Mouse (Mus musculus) retina, embryonic 14.5 days (tissue): ENCODE results near the gene Ncbp3.

Experiments
- DNase-seq: peaks from one replicate; pipeline ENCODE4 v3.0.0-alpha.2; 2015; ENCODE audit warnings: low spot score

Ncbp3 gene

DNA sequence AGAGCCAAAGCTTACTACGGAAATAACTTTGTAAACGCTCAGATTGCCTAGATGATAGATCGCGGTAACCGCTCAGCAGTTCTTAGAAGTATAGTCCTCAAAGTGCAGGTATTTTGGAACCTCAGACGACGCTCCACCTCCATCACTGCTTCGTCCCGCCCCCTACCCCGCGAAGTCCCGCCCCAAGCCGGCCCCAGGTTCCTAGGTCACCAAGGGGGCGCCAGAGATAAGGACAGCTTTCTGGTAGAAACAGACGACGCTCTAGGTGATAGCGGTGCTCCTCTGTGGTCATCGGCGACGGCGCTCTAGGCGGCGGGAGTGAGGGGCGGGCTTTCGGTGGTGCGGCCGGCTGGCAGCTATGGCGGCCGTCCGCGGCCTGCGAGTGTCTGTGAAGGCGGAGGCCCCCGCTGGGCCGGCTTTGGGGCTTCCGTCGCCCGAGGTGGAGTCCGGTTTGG is at the start of gene Ncbp3:
TSS of gene Ncbp3 (plus strand) at position 242 of the 455 bp plus-strand sequence.
- DNase-seq, result peak; percentile 99

DNA sequence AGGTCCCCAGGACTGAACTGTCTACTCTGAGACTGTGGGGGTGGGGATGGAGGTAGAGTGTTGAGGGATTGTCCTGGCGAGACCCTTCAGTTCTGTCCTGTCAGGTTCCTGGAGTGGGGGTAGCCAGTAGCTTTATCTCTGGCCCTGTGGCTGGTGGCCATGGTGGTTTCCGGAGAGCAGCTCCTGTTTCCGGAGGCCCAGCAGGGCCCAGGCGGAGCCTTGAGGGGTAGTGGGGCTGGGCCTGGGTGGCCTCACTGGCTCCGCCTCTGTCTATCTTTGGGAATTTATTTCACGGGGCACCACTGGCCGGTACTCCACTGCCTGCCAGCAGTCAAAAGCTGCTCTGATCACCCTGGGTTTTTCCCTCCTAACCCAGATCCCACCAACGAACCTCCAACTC is 48.8 kb upstream of the Ncbp3 start, which contains the start of gene P2rx1:
TSS of gene P2rx1 (plus strand) at position 333 of the 400 bp plus-strand sequence.
- DNase-seq, result no peak

DNA sequence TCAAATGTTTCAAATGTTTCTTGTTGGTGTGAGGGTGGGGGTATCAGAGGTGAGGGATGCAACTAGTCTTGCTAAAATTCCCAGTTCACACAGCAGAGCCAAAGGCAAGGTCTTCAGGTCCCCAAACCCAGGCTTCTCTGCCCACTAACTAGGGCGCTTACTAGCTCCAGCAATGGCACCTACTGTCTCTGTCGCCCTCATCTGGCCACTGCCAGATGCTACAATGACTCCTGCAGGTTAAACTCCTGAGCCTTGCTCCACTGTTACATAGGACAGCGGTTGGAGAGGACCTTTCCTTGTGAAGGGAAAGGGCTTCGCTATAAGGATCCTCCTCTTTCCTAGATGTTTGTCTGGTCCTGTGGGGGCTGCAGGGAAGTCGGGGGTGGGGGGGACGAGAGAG is 46.6 kb upstream of the Ncbp3 start:
- peak; percentile 83 for DNase-seq

DNA sequence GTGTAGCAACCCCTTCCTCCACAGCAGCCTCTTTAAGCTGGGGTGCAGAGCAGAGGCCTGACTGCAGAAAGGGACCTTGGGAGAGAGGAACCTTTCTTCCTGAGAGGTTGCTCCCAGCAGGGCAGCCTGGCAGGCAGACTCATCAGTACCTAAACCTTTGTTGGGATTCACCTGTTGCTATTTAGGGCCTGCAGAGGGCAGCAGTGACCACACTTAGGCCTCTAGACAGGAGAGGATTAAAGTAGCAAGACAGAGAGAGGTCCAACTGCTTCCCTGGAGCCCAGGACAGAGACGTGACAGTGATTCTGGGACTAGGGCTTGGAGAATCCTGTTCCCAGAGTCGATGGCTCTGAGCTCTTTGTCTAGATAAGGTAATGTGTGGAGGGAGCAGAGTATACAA is 41.2 kb upstream of the Ncbp3 start:
- peak; percentile 87 for DNase-seq

DNA sequence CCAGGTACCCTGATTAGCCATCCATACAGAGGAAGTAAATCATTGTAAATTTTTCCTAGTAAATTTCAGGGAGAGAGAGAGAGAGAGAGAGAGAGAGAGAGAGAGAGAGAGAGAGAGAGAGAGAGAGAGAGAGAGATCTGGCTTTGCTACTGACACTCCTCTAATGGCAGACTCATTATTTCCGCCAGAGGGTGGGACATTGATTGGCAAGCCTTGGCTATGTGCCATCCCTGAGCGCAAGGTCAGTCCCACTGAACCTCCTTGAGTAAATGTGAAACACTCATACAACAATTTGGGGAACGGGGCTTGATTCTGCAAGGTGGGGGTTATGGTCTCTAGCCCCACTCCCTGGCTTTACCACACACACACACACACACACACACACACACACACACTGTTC is 40.5 kb upstream of the Ncbp3 start:
- no peak for DNase-seq

DNA sequence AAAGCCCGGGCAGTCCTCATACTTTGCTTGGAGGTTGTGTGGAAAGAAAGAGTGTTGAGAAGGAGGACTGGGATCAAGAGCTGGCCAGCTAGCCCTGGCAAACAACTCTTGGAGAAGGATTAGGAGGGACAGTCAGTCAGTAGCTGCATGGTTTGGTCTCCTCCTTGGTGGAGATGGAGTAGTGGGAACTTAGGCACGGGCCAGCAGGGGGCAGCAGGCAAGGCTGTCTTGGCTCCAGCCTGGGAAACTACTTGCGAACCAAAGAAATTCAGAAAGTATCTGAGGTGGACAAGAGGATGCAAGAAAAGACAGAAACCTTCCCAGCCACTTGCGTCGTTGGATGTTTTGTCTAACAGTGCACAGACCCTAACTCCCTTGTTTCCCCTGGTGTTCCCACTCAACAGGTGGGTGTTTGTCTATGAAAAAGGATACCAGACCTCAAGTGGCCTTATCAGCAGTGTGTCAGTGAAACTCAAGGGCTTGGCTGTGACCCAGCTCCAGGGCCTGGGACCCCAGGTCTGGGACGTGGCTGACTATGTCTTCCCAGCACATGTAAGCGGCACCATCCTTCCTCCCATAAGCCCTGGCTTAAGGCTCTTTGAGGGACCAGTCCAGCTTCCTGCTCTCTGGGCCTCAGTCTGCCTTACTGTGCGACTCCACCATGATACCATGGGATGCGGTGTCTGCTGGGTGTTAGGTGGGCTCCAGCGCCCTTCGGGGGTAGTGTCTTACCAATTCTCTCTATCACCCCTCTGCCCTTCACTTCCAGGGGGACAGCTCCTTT is 39.7 kb upstream of the Ncbp3 start:
- DNase-seq, result peak; percentile 70

DNA sequence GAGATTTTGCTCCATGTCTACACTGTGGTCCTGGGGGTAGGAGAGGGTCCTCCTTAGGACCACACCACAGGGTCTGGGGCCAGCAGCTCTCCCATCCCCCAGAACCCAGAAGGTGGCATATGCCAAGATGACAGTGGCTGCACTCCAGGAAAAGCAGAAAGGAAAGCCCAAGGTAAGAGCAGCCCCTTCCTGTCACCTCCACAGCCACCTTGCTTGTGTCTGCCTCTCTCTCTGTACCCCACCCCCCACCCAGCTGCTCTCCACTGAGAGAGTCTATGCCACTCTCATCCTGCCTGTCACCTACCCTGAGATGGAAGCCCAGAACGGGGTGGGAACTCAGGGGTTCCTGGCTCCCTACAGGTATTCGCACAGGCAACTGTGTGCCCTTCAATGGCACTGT is 38.8 kb upstream of the Ncbp3 start:
- no peak for DNase-seq

DNA sequence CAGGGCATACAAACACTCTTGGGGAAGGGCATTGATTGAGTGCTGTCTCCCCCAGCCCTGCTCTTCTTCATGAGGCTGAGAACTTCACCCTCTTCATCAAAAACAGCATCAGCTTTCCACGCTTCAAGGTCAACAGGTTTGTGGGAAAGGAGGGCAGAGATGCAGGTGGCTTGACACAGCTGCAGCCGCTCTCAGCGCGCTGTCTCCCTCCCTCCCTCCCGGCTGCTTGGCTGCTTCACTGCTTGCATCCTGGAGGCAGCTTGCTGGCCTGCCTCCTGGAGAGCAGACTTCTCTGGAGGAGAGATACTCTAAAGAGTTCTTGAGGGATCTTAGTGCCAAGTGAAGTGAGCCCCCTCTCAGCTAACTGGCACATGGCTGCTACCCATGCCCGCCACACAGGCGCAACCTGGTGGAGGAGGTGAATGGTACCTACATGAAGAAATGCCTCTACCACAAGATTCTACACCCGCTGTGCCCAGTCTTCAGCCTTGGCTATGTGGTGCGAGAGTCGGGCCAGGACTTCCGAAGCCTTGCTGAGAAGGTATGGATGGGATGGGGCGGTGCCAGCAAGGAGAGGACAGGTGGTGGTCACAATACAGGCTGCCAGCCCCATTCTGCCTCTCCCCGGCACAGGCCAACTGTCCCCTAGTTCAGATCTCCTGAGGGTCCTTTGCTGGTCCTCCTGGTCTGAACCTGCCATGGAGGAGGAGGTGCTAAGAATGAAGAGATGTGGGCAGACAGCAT is 37.9 kb upstream of the Ncbp3 start:
- peak; percentile 32 for DNase-seq

DNA sequence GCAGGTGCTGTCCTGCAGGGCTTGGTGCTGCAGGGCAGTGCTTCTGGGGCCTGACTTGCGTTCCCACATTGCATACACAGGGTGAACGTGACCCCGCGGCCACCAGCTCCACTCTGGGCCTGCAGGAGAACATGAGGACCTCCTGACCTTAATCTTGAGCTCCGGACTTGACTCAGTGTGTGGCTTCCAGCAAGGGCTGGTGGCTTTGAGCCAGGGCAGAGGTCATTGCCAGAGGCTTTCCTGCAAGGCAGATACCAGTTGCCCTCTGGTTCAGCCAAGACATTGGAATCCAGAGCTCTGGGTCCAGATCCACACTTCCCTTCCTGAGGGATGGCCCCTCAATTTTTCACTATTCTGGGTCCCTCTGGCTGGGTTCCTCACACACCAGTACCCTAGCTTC is 33.6 kb upstream of the Ncbp3 start:
- no peak for DNase-seq

DNA sequence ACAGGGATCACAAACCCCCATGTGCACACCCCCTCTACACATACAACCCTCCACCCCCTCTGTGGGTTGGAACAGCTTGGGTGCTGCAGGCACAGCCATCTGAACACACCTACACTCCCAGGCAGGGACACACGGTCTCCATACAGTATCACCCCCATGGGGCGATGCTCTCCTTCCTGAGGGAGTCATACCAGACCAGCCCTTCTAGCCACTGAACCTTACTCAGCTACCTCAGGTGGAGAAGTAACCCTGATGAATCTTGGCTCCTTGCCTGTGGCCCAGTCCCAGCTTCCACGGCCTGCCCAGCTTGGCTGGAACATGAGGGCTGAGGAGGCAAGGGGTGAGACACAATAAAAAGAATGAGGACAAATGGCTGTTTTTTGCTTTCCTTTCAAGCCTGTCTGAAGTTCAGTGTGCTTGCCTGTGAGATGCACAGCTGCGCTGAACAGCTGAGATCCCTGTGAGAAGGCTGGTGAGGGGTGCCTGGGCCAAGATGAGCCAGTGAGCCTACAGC is 32.7 kb upstream of the Ncbp3 start:
- no peak for DNase-seq

DNA sequence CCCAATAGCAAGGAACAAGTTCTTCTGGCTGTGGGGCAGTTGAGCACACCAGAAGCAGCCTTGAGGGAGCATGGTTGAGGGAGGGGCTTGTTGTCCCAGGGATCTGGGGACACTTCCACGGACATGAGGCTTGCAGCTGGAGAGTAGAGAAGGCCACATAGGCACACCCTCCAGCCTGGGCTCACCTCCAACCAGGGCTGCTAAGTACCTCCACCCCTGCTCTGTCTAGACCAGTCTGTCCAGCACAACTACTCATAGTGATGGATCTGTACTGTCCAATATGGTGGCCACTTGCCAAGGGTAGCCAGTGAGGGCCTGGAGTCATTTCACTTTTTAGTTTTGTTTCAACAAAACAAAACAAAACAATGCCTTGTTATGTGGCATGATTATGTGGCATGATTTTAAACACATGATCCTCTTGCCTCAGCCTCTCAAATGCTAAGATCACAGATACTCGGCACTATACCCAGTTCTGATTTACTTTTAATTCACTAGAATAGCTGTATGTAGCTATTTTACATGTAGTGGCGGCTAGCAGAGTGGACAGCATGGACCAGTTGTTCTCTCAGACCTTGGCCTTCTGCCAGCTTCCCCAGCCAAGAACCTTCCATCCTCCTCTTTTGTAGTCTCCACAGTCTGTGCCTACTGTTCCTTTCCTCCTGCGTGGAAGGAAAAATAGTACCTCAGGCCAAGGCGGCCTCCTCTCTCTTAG is 32.0 kb upstream of the Ncbp3 start:
- no peak for DNase-seq

DNA sequence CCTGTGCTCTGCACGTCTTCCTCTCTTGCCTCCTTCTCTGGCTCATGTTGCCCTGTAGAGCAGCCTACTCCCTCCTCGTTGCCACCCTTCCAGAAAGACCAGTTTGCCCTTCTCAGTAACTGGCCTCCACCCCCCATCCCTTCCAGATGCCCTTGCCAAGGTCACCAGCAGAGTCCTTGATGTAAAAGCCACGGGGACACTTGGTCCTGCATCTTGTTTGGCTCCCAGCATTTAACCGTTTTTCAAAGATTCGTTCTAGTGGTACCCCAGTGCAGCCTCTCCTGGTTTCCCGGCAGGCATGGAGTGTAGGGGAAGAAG is 31.5 kb upstream of the Ncbp3 start:
- DNase-seq, result no peak

DNA sequence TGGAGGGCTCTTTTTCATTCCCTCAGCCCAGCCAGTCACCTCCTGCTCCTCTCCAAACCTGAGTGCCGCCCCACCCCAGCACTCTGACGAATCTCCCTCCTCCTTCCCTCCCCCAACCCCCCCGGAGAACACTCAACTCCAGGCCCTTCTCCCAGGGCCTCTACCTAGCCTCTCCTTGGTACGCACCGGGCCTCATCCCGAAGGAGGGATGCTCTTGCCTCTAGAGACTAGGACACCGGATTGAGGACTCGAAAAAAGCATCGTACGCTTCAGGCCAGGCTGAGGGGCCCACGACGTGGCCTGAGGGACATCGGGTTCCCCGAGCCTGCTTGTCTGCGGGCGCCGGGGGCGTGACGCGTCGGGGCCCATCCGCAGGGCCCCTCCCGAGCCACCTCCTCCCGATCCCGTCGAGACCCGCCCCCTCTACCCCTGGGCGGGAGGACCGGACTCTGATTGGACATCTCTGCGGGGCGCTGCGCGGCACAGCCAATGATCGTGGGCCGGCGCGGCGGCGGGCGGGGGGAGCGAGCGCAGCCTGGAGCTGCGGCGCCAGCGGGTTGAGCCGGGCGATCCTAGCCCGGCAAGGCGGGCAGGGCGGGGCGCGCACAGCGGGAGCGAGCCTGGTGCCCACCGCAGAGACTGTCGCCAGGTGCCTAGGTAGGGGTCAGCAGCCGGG is 29.0 kb upstream of the Ncbp3 start, which contains the start of gene Camkk1:
TSS of gene Camkk1 (plus strand) at position 538 of the 676 bp plus-strand sequence.
- peak; percentile 92 for DNase-seq

DNA sequence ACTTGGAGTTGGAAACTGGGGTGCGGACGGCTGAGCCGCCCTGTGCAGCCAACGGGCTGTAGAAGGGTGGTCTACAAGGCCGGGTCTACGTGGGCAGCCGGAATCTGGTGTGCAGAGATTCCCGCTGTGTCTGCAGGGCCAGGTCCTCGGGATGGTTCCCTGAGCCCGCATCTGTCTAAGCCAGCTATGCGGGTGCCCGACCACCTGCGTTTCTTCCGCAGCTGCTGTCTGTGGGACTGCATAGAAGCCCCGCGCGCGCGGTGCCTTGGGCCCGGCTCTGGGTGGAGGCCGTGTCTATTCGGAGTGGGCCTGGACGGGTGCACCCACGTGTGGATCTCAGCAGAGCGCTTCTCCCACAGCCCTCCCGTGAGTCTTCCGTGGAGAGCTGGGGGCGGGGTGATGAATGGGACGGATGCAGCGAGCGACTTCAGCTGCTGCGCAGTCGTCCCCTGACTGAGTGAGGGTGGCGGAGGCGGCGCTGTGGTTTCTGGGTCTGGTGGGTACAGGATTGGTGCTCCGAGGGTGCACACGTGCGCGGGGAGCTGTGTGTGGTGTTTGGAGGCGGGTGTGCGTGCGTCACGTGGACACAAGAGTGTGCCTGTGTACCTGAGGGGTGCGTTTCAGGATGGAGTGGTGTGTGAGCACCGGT is 28.3 kb upstream of the Ncbp3 start:
- peak; percentile 58 for DNase-seq

DNA sequence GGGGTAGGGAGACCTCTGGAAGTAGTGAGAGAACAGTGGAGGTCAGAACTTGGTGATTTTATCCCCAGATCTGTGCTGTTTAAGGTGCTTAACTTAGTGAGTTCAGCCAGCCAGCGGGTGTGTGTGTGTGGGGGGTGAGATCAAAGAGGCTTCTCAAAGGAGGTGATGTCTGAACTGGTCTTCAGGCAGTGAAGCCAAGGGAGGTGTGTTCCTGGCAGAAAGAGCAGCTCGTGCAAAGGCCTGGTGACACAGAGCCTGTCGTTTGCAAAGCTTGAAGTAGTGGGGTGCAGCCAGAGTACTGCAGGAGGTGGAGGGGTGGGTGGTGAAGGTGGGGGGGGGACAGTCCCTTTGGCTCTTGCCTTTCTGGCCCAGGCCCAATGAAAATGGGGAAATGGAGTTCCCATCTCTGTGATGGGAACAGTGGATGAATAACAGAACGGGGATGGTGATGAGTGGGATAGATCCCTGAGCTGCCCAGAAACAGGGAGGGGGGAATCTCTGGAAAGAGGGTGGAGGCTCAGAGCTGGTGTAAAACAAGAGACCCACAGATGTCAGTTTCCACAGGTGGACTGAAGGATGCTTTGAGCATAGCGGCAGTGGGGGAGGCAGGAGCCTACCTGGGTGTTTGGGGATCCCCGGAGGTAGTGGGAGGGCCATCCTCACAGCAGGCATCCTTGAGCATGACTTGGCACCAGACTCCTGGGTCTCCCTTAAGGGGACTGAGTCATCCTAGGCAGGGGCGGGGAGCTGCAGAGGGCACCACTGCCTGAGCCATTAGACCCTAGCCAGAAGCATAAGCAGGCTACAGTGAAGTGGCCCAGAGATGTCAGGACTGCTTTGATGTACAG is 26.4 kb upstream of the Ncbp3 start:
- no peak for DNase-seq

DNA sequence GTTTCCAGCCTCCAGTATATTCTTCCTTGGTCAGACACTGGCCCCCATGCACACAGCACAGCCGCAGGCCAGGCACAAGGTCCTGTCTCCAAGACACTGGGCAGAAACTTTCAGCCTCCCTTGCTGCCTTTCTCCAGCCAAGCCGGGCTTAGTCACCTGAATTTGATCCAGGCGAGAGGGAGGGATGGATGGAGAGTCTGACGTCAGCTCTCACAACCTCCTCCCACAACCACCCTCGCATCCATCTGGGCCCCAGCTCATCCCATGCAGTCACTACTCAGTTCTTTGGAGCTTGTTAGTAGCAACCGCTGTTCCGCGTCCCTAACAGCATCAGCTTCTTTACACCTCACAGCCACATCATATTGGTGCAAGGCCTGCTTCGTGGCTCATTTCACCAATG is 24.5 kb upstream of the Ncbp3 start:
- DNase-seq, result no peak

DNA sequence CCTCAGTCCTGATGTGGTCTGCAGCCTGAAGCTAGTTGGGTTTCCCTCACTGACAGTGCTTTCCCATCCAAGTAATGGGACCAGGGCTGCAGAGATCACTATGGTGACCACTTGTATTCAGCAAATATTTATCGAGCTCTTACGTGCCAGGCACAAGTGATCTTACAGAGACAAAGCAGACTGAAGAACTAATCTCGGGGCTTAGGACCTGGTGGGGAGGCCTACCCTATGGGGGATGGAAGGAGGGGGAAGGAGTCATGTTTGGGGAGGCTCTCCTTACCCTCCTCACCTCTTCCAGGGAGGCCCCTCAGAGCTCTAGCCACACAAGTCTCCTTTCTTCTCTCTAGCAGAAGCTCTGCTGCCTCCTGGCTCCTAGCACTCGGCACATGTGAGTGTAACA is 23.8 kb upstream of the Ncbp3 start:
- DNase-seq, result no peak

DNA sequence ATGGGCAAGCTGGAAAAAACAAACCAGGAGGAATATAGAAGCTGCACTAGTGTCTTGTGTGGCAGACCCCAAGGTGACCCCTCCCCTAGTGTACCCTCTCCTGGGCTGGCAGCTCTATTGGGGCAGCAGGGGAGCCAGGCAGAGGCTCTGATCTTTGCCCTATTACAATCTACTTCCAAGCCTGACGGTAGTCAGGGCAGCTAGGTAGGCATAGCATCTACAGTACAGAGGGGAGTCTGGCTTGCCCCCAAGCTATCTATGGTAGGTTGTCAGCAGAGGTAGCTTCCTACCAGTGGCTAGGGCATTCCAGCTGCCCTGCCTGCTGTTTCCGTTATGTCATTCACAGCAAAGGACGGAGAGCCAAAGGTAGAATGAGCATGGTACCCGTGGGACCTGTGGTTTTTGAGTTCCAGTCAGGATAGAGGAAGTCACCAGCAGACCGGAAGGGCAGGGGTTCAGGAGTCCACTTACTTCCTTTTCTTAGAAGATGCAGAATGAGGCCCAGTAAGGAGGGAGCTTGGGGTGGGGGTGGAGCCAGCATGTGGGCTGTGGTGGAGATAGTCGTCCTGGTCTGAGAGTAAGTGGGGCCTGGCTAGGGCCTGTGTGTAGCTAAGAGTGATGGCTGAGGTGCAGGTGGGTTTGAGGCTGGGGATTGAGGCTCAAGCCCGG is 23.2 kb upstream of the Ncbp3 start:
- DNase-seq, result no peak

DNA sequence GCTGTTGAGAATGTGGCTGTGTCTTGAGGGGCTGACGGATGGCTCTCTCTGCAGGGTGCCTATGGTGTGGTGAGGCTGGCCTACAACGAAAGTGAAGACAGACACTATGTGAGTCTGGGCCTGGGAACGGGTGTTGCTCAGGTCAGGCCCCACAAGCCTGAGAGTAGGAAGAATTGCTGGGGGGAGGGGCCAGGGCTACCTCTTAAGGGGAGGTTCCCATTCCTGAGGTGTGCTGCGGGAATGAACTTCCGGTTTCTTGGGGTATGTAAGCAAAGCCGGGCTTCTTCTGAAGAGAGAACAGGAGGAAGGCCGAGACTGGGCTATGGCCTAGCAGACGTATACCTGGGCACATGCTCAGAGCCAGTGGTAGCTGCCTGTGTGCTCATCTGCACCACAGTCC is 20.6 kb upstream of the Ncbp3 start:
- DNase-seq, result no peak
